Mouse (Mus musculus) liver, adult 2 months (tissue): Measurements from ENCODE around the gene Ppm1h. TPM values are rescaled to one million over a fixed set of nuclear protein-coding genes. Genes with fewer than 3 reads are reported as not detected.

Experiments used
- DNase-seq: peaks from one replicate; pipeline ENCODE4 v3.0.0-alpha.2; 2011; ENCODE audit warnings: low read depth, low spot score; ENCODE audit errors: extremely low read depth
- H3K27ac ChIP-seq: fragments of 200-500 bp; replicated peaks from 2 replicates; pipeline ENCODE4 v1.5.1; 2012; ENCODE audit warnings: low read depth, mild to moderate bottlenecking, control low read depth, inconsistent platforms, low read length; ENCODE audit not compliant: insufficient read depth
- H3K27me3 ChIP-seq: fragments of 200-500 bp; 2 replicates; pipeline ENCODE4 v1.6.1; 2012; ENCODE audit warnings: mild to moderate bottlenecking, moderate library complexity, low read length, inconsistent platforms; ENCODE audit not compliant: control insufficient read depth, insufficient read depth
- H3K36me3 ChIP-seq: fragments of 200-500 bp; 2 replicates; pipeline ENCODE4 v1.6.1; 2012; ENCODE audit warnings: low read length, inconsistent platforms; ENCODE audit not compliant: control insufficient read depth, insufficient read depth
- H3K4me1 ChIP-seq: fragments of 200-500 bp; 2 replicates; pipeline ENCODE4 v1.6.1; 2011; ENCODE audit warnings: low read length; ENCODE audit not compliant: control insufficient read depth, insufficient read depth
- H3K4me3 ChIP-seq: fragments of 200-500 bp; 2 replicates; pipeline ENCODE4 v1.5.1; 2011; ENCODE audit warnings: low read depth, mild to moderate bottlenecking, control low read depth, low read length, moderate library complexity; ENCODE audit not compliant: insufficient read depth
- H3K79me2 ChIP-seq: fragments of 200-500 bp; 2 replicates; pipeline ENCODE4 v1.6.1; 2012; ENCODE audit warnings: inconsistent platforms, mild to moderate bottlenecking, low read length, moderate library complexity; ENCODE audit not compliant: control insufficient read depth, insufficient read depth
- H3K9ac ChIP-seq: fragments of 200-500 bp; 2 replicates; pipeline ENCODE4 v1.6.1; 2012; ENCODE audit warnings: low read depth, mild to moderate bottlenecking, control low read depth, inconsistent platforms, low read length
- CTCF ChIP-seq: fragments of 200-500 bp; IDR thresholded peaks from 2 replicates; pipeline ENCODE4 v1.5.1; 2011; ENCODE audit warnings: low read depth, low read length, control low read depth
- POLR2A ChIP-seq: fragments of 200-500 bp; IDR thresholded peaks from 2 replicates; pipeline ENCODE4 v1.6.1; 2011; ENCODE audit warnings: low read length, control low read depth; ENCODE audit not compliant: insufficient read depth; ENCODE audit errors: extremely low read depth
- WGBS: fragments of 180-500 bp; shearing (Covaris S2); methylation state at CpG from one replicate; pipeline ENCODE4 v1.1.7; 2018; 5-methylcytosine and 5-hydroxymethylcytosine counted together
- polyA plus RNA-seq: library from polyadenylated mRNA; depleted of rRNA; stranded (reverse); fragments of >200 nt; gene quantifications from 2 replicates; pipeline ENCODE4 v1.2.3, GENCODE M21; 2012
- total RNA-seq: library from RNA; depleted of rRNA; stranded (reverse); fragments of >200 nt; gene quantifications from 2 replicates; pipeline ENCODE4 v1.2.3, GENCODE M21; 2014

Gene Ppm1h
- total and polyA plus RNA-seq, 2 experiments, result 1.5 to 3.7 TPM

GRCm38 (mm10) chr10:122958699-122959098, 280.1 kb downstream of the Ppm1h start:
- WGBS, result 93% methylated on average over 5 of the region's 5 CpGs
- no peak for DNase-seq
- Histone ChIP-seq H3K9ac (no peak overlapping the region), H3K27ac (no peak overlapping the region), H3K4me3 (no peak overlapping the region), H3K36me3 (no peaks in the 10 kb centered on the region), H3K4me1 (peaks cover 2% of the 10 kb centered on the region; the same call in 1 of the 2 replicates), H3K79me2 (no peaks in the 10 kb centered on the region), H3K27me3 (0 out of 2 replicates have a peak, but pooled peaks cover 3% of the 10 kb centered on the region)
- no peak for TF ChIP-seq POLR2A
- TF ChIP-seq CTCF, result no peak

- H3K27me3 ChIP-seq, result 0 out of 2 replicates have a peak, but pooled peaks cover 3% of the 10 kb centered on the region
Measured at GRCm38 (mm10) chr10:122960216-122960615, 281.7 kb downstream of the Ppm1h start.

GRCm38 (mm10) chr10:122960738-122961137, 282.2 kb downstream of the Ppm1h start:
- TF ChIP-seq CTCF (no peak), POLR2A (no peak)
- Histone ChIP-seq H3K36me3 (no peaks in the 10 kb centered on the region), H3K4me3 (no peak overlapping the region), H3K27me3 (0 out of 2 replicates have a peak, but pooled peaks cover 3% of the 10 kb centered on the region), H3K79me2 (no peaks in the 10 kb centered on the region), H3K27ac (no peak overlapping the region), H3K9ac (no peak overlapping the region), H3K4me1 (peaks cover 2% of the 10 kb centered on the region; the same call in 1 of the 2 replicates)
- DNase-seq, result no peak
- 59% methylated on average over 16 of the region's 16 CpGs for WGBS

More at GRCm38 (mm10) chr10:122960216-122960615, 281.7 kb downstream of the Ppm1h start:
- WGBS, result 79% methylated on average over 16 of the region's 16 CpGs
- H3K27ac ChIP-seq, result no peak overlapping the region
- no peaks in the 10 kb centered on the region for H3K79me2 ChIP-seq
- H3K36me3 ChIP-seq, result no peaks in the 10 kb centered on the region
- H3K4me1 ChIP-seq, result peaks cover 2% of the 10 kb centered on the region; the same call in 1 of the 2 replicates
- TF ChIP-seq POLR2A, result no peak
- TF ChIP-seq CTCF, result no peak
- no peak for DNase-seq
- no peak overlapping the region for H3K4me3 ChIP-seq
- no peak overlapping the region for H3K9ac ChIP-seq

- Histone ChIP-seq H3K4me3 (no peak overlapping the region), H3K27me3 (0 out of 2 replicates have a peak, but pooled peaks cover 3% of the 10 kb centered on the region)
Measured at GRCm38 (mm10) chr10:122961494-122961893, 282.9 kb downstream of the Ppm1h start.

DNA sequence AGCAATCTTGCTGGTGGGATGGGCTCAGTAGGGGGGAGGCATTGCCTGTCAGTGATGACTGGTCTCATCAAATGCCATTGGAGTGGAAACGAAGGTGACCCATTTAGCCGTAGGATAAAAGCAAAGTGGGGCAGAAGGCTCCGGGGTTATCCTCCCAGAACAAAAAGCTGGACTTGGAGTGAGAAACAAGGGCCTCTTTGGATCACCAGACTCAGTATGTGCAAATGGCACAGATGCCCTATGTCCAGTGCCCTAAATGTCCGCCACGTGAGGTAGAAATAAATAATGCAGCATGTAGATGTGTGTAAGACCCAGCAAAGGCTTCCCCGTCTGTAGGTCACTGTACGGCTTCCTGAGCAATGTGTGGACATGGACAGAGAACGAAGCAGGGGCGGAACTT, 284.1 kb downstream of the Ppm1h start:
- DNase-seq, result no peak
- 0 out of 2 replicates have a peak, but pooled peaks cover 3% of the 10 kb centered on the region for H3K27me3 ChIP-seq
- TF ChIP-seq CTCF (no peak), POLR2A (no peak)
- H3K4me3 ChIP-seq, result no peak overlapping the region
- H3K79me2 ChIP-seq, result no peaks in the 10 kb centered on the region
- H3K9ac ChIP-seq, result no peak overlapping the region
- no peaks in the 10 kb centered on the region for H3K36me3 ChIP-seq
- WGBS, result 79% methylated on average over 9 of the region's 9 CpGs
- peaks cover 2% of the 10 kb centered on the region; the same call in 1 of the 2 replicates for H3K4me1 ChIP-seq
- no peak overlapping the region for H3K27ac ChIP-seq

More at GRCm38 (mm10) chr10:122961494-122961893, 282.9 kb downstream of the Ppm1h start:
- H3K27ac ChIP-seq, result no peak overlapping the region
- DNase-seq, result no peak
- no peak overlapping the region for H3K9ac ChIP-seq
- TF ChIP-seq CTCF, result no peak
- no peak for TF ChIP-seq POLR2A
- peaks cover 2% of the 10 kb centered on the region; the same call in 1 of the 2 replicates for H3K4me1 ChIP-seq
- no peaks in the 10 kb centered on the region for H3K79me2 ChIP-seq
- WGBS, result 82% methylated on average over 9 of the region's 9 CpGs
- H3K36me3 ChIP-seq, result no peaks in the 10 kb centered on the region
